Mouse (Mus musculus): Measurements from ENCODE around the gene Chek2. TPM values are rescaled to one million over a fixed set of nuclear protein-coding genes. Genes with fewer than 3 reads are reported as not detected.
A peak's percentile ranks its signal among the peaks of the same experiment; 100 is the strongest.
"Not testable (repeated sequence)": the region's sequence is repeated elsewhere in the genome, so short reads cannot be mapped to it uniquely, and the experiment has no call there.

The Chek2 gene
- total and polyA plus RNA-seq, 3 experiments: 2.5 to 100 (median 70.4) TPM

- Histone ChIP-seq H3K4me3 (ENCODE audit: low read depth, low read length) (peak within 1 kb of the TSS; percentile 96), H3K27me3 (ENCODE audit: insufficient read depth, low read length) (no peaks in the 10 kb centered on the region), H3K4me1 (ENCODE audit: insufficient read depth, low read depth, low read length) (peaks cover 61% of the 10 kb centered on the region), H3K36me3 (replicated peaks) (peaks cover 32% of the 10 kb centered on the region), H3K9me3 (replicated peaks) (no peaks in the 10 kb centered on the region)
- ATAC-seq (ENCODE audit: extremely low read depth, insufficient number of reproducible peaks, low FRiP score, poor library complexity, severe bottlenecking) (peak; percentile 96), DNase-seq (ENCODE audit: low spot score) (peak; percentile 95)
- TF ChIP-seq GATA1 (IDR thresholded peaks at IDR 0.05; ENCODE audit: borderline replicate concordance, low read length): no peak
- TF ChIP-seq TAL1 (conservative IDR thresholded peaks at IDR 0.05; ENCODE audit: low read depth, low read length): no peak
- TF ChIP-seq GATA2 (IDR thresholded peaks at IDR 0.05; ENCODE audit: borderline replicate concordance, low read depth, low read length): no peak
- no peak for TF ChIP-seq CTCF (IDR thresholded peaks at IDR 0.05; ENCODE audit: low read depth, low read length)
- no peak for TF ChIP-seq POLR2AphosphoS5 (IDR thresholded peaks at IDR 0.05; ENCODE audit: insufficient replicate concordance, low read depth, low read length)
Measured at GRCm38 (mm10) chr5:110809667-110810325, 30.0 kb upstream of the Chek2 start, which contains the start of gene Ulk1. Gene Ulk1 (minus strand): TSS chr5:110810097.

- TF ChIP-seq POLR2AphosphoS5 (IDR thresholded peaks at IDR 0.05; ENCODE audit: insufficient replicate concordance, low read depth, low read length) (no peak), GATA2 (IDR thresholded peaks at IDR 0.05; ENCODE audit: borderline replicate concordance, low read depth, low read length) (no peak), TAL1 (conservative IDR thresholded peaks at IDR 0.05; ENCODE audit: low read depth, low read length) (no peak), GATA1 (IDR thresholded peaks at IDR 0.05; ENCODE audit: borderline replicate concordance, low read length) (no peak), CTCF (IDR thresholded peaks at IDR 0.05; ENCODE audit: low read depth, low read length) (no peak)
- no peaks in the 10 kb centered on the region for H3K27me3 ChIP-seq (ENCODE audit: insufficient read depth, low read length)
- no peak for ATAC-seq (ENCODE audit: extremely low read depth, insufficient number of reproducible peaks, low FRiP score, poor library complexity, severe bottlenecking)
- H3K9me3 ChIP-seq (replicated peaks): no peaks in the 10 kb centered on the region
- H3K4me3 ChIP-seq (ENCODE audit: low read depth, low read length): no peak overlapping the region
- no peaks in the 10 kb centered on the region for H3K4me1 ChIP-seq (ENCODE audit: insufficient read depth, low read depth, low read length)
- no peak for DNase-seq (ENCODE audit: low spot score)
- H3K36me3 ChIP-seq (replicated peaks): peaks cover 38% of the 10 kb centered on the region
Measured at GRCm38 (mm10) chr5:110824421-110824820, 15.4 kb upstream of the Chek2 start.

- no peak for DNase-seq (ENCODE audit: low spot score)
- Histone ChIP-seq H3K36me3 (replicated peaks) (peaks cover 59% of the 10 kb centered on the region), H3K27me3 (ENCODE audit: insufficient read depth, low read length) (no peaks in the 10 kb centered on the region), H3K9me3 (replicated peaks) (no peaks in the 10 kb centered on the region), H3K4me1 (ENCODE audit: insufficient read depth, low read depth, low read length) (no peaks in the 10 kb centered on the region), H3K4me3 (ENCODE audit: low read depth, low read length) (no peak overlapping the region)
- TF ChIP-seq TAL1 (conservative IDR thresholded peaks at IDR 0.05; ENCODE audit: low read depth, low read length) (no peak), GATA2 (IDR thresholded peaks at IDR 0.05; ENCODE audit: borderline replicate concordance, low read depth, low read length) (no peak), CTCF (IDR thresholded peaks at IDR 0.05; ENCODE audit: low read depth, low read length) (no peak), POLR2AphosphoS5 (IDR thresholded peaks at IDR 0.05; ENCODE audit: insufficient replicate concordance, low read depth, low read length) (no peak), GATA1 (IDR thresholded peaks at IDR 0.05; ENCODE audit: borderline replicate concordance, low read length) (no peak)
- ATAC-seq (ENCODE audit: extremely low read depth, insufficient number of reproducible peaks, low FRiP score, poor library complexity, severe bottlenecking): no peak
Measured at GRCm38 (mm10) chr5:110826781-110827495, 12.8 kb upstream of the Chek2 start.

- DNase-seq (ENCODE audit: low spot score) (no peak), ATAC-seq (ENCODE audit: extremely low read depth, insufficient number of reproducible peaks, low FRiP score, poor library complexity, severe bottlenecking) (no peak)
- no peaks in the 10 kb centered on the region for H3K27me3 ChIP-seq (ENCODE audit: insufficient read depth, low read length)
- H3K4me1 ChIP-seq (ENCODE audit: insufficient read depth, low read depth, low read length): no peaks in the 10 kb centered on the region; the same call in 1 of the 2 replicates
- peaks cover 65% of the 10 kb centered on the region for H3K36me3 ChIP-seq (replicated peaks)
- no peaks in the 10 kb centered on the region for H3K9me3 ChIP-seq (replicated peaks)
- no peak for TF ChIP-seq GATA1 (IDR thresholded peaks at IDR 0.05; ENCODE audit: borderline replicate concordance, low read length)
- TF ChIP-seq GATA2 (IDR thresholded peaks at IDR 0.05; ENCODE audit: borderline replicate concordance, low read depth, low read length): no peak
- no peak for TF ChIP-seq CTCF (IDR thresholded peaks at IDR 0.05; ENCODE audit: low read depth, low read length)
- no peak for TF ChIP-seq POLR2AphosphoS5 (IDR thresholded peaks at IDR 0.05; ENCODE audit: insufficient replicate concordance, low read depth, low read length)
- no peak for TF ChIP-seq TAL1 (conservative IDR thresholded peaks at IDR 0.05; ENCODE audit: low read depth, low read length)
- no peak overlapping the region for H3K4me3 ChIP-seq (ENCODE audit: low read depth, low read length)
Measured at GRCm38 (mm10) chr5:110827576-110827975, 12.2 kb upstream of the Chek2 start.

- DNase-seq (ENCODE audit: low spot score) (no peak), ATAC-seq (ENCODE audit: extremely low read depth, insufficient number of reproducible peaks, low FRiP score, poor library complexity, severe bottlenecking) (no peak)
- TF ChIP-seq POLR2AphosphoS5 (IDR thresholded peaks at IDR 0.05; ENCODE audit: insufficient replicate concordance, low read depth, low read length): no peak
- TF ChIP-seq GATA1 (IDR thresholded peaks at IDR 0.05; ENCODE audit: borderline replicate concordance, low read length): no peak
- no peak for TF ChIP-seq CTCF (IDR thresholded peaks at IDR 0.05; ENCODE audit: low read depth, low read length)
- no peak for TF ChIP-seq TAL1 (conservative IDR thresholded peaks at IDR 0.05; ENCODE audit: low read depth, low read length)
- no peak for TF ChIP-seq GATA2 (IDR thresholded peaks at IDR 0.05; ENCODE audit: borderline replicate concordance, low read depth, low read length)
- peaks cover 80% of the 10 kb centered on the region for H3K36me3 ChIP-seq (replicated peaks)
- H3K27me3 ChIP-seq (ENCODE audit: insufficient read depth, low read length): no peaks in the 10 kb centered on the region
- no peak overlapping the region for H3K4me3 ChIP-seq (ENCODE audit: low read depth, low read length)
- H3K9me3 ChIP-seq (replicated peaks): no peaks in the 10 kb centered on the region
- H3K4me1 ChIP-seq (ENCODE audit: insufficient read depth, low read depth, low read length): peaks cover 22% of the 10 kb centered on the region
Measured at GRCm38 (mm10) chr5:110831036-110831720, 8.6 kb upstream of the Chek2 start.

- DNase-seq (ENCODE audit: low spot score): peak; percentile 75
- Histone ChIP-seq H3K4me3 (ENCODE audit: low read depth, low read length) (peak overlapping the region; percentile 51; the same call in 1 of the 2 replicates), H3K9me3 (replicated peaks) (no peaks in the 10 kb centered on the region), H3K4me1 (ENCODE audit: insufficient read depth, low read depth, low read length) (peaks cover 34% of the 10 kb centered on the region), H3K36me3 (replicated peaks) (peaks cover 45% of the 10 kb centered on the region), H3K27me3 (ENCODE audit: insufficient read depth, low read length) (no peaks in the 10 kb centered on the region)
- ATAC-seq (ENCODE audit: extremely low read depth, insufficient number of reproducible peaks, low FRiP score, poor library complexity, severe bottlenecking): peak; percentile 65
- no peak for TF ChIP-seq GATA2 (IDR thresholded peaks at IDR 0.05; ENCODE audit: borderline replicate concordance, low read depth, low read length)
- peak; percentile 21; the same call in 1 of the 2 replicates for TF ChIP-seq CTCF (IDR thresholded peaks at IDR 0.05; ENCODE audit: low read depth, low read length)
- peak; percentile 89 for TF ChIP-seq TAL1 (conservative IDR thresholded peaks at IDR 0.05; ENCODE audit: low read depth, low read length)
- TF ChIP-seq POLR2AphosphoS5 (IDR thresholded peaks at IDR 0.05; ENCODE audit: insufficient replicate concordance, low read depth, low read length): no peak
- no peak for TF ChIP-seq GATA1 (IDR thresholded peaks at IDR 0.05; ENCODE audit: borderline replicate concordance, low read length)
Measured at GRCm38 (mm10) chr5:110835959-110836358, 3.8 kb upstream of the Chek2 start.

- DNase-seq (ENCODE audit: low spot score); H3K4me3 ChIP-seq (ENCODE audit: low read depth, low read length); ATAC-seq (ENCODE audit: extremely low read depth, insufficient number of reproducible peaks, low FRiP score, poor library complexity, severe bottlenecking); H3K27me3 ChIP-seq (ENCODE audit: insufficient read depth, low read length); H3K9me3 ChIP-seq (replicated peaks): not testable (repeated sequence)
- Histone ChIP-seq H3K36me3 (replicated peaks) (peaks cover 45% of the 10 kb centered on the region), H3K4me1 (ENCODE audit: insufficient read depth, low read depth, low read length) (peaks cover 50% of the 10 kb centered on the region)
Measured at GRCm38 (mm10) chr5:110838016-110838415, 1.8 kb upstream of the Chek2 start.
